Mouse (Mus musculus) embryonic facial prominence, embryonic 10.5 days (tissue): ENCODE results near the gene Gm8094. TPM values are rescaled to one million over a fixed set of nuclear protein-coding genes. Genes with fewer than 3 reads are reported as not detected.
"Not testable (repeated sequence)": the region's sequence is repeated elsewhere in the genome, so short reads cannot be mapped to it uniquely, and the experiment has no call there.

Experiments used
- DNase-seq: peaks from one replicate; pipeline ENCODE4 v3.0.0-alpha.2; 2017; ENCODE audit warnings: low spot score
- H3K27ac ChIP-seq: fragments of 300-500 bp; sonication (generic); replicated peaks from 2 replicates; pipeline ENCODE4 v1.5.1; 2016; ENCODE audit warnings: mild to moderate bottlenecking
- H3K27me3 ChIP-seq: fragments of 300-500 bp; sonication (generic); replicated peaks from 2 replicates; pipeline ENCODE4 v1.6.1; 2016; ENCODE audit warnings: low read depth, mild to moderate bottlenecking; ENCODE audit not compliant: poor library complexity, severe bottlenecking
- H3K36me3 ChIP-seq: fragments of 300-500 bp; sonication (generic); replicated peaks from 2 replicates; pipeline ENCODE4 v1.6.1; 2016; ENCODE audit warnings: mild to moderate bottlenecking, moderate library complexity
- H3K4me1 ChIP-seq: fragments of 300-500 bp; sonication (generic); 2 replicates; pipeline ENCODE4 v1.6.1; 2016
- H3K4me3 ChIP-seq: fragments of 300-500 bp; sonication (generic); 2 replicates; pipeline ENCODE4 v1.5.1; 2016; ENCODE audit warnings: mild to moderate bottlenecking, moderate library complexity
- H3K9me3 ChIP-seq: fragments of 300-500 bp; sonication (generic); 2 replicates; pipeline ENCODE4 v1.6.1; 2016; ENCODE audit warnings: mild to moderate bottlenecking
- WGBS: fragments of 180-500 bp; shearing (Covaris S2); methylation state at CpG from one replicate; pipeline ENCODE4 v1.1.7; 2016; 5-methylcytosine and 5-hydroxymethylcytosine counted together
- polyA plus RNA-seq: library from polyadenylated mRNA; unstranded; fragments of >200 nt; fragmentation: Nextera tagmentation; extraction: Ambion mirVana; gene quantifications from 2 replicates; pipeline ENCODE4 v1.2.1, GENCODE M21; 2016

Gene Gm8094
- polyA plus RNA-seq = not detected in 2 replicates

- H3K36me3 ChIP-seq, H3K27me3 ChIP-seq, H3K27ac ChIP-seq, DNase-seq, H3K4me1 ChIP-seq, H3K4me3 ChIP-seq, H3K9me3 ChIP-seq: not testable (repeated sequence)
- 89% methylated on average over 2 of the region's 2 CpGs for WGBS
Measured at GRCm38 (mm10) chr14:43076543-43076942, at the start of gene Gm8094. Gene Gm8094 (minus strand): TSS chr14:43076643.

DNA sequence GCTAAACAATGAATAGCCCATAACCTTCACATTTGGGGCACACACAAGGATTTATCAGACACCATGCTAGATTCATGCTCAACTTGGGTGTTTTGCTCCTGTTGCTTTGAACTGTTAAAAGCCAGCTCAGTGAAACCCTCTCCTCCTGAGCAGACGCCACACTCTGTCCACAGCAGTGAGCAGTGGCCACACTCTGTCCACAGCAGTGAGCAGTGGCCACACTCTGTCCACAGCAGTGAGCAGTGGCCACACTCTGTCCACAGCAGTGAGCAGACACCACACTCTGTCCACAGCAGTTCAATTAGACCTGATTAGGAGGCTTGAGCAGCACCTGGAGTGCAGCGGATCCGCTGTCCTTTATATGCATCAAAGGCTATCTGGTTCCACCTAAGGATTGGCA lies 43.2 kb upstream of the Gm8094 start:
- not testable (repeated sequence) for H3K9me3 ChIP-seq, H3K27ac ChIP-seq, H3K4me1 ChIP-seq, H3K4me3 ChIP-seq, H3K27me3 ChIP-seq, DNase-seq, H3K36me3 ChIP-seq
- 95% methylated on average over 3 of the region's 3 CpGs for WGBS

GRCm38 (mm10) chr14:43100301-43100700 lies 23.9 kb upstream of the Gm8094 start, which contains the start of gene Gm8104:
Gene Gm8104 (plus strand): TSS chr14:43100601.
- H3K36me3 ChIP-seq, H3K9me3 ChIP-seq, DNase-seq, H3K4me1 ChIP-seq, H3K4me3 ChIP-seq, H3K27me3 ChIP-seq, H3K27ac ChIP-seq: not testable (repeated sequence)
- WGBS = 81% methylated on average over 3 of the region's 3 CpGs

DNA sequence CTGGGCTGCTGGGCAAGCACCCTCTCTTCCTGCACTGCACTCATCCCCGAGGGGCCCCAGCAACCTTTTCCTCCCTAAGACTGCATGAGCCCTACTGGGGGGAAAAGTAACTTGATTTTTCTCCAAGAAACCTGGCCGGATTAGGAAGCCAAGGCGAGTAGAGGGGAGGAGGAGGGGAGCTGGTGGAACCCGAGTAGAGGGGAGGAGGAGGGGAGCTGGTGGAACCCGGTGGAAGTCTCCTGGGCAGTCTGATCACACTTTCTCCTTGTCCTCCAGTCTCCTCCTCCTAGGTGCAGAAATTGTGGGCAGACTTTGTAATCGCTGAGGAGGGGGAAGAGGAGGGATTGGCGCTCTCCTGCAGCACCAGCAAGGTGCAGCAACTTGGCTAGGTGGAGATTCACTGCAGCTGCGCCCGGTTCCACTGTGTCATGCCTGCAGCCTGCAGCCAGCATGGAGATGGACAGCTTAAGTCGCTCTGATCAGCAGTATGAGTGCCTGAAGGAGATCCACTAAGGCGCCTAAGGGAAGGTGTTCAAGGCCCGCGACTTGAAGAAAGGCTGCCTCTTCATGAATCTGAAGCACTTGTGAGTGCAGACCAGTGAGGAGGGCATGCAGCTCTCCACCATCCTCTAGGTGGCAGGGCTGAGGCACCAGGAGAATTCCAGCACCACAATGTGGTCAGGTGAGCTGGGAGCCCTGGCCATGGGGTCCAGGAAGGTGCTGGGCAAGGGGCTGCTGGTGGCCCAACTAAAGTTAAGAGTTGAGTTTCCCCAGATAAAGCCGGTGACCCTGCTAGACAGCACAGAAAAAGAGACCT lies 12.9 kb upstream of the Gm8094 start:
- not testable (repeated sequence) for H3K9me3 ChIP-seq, H3K36me3 ChIP-seq, DNase-seq, H3K27me3 ChIP-seq, H3K4me1 ChIP-seq, H3K27ac ChIP-seq, H3K4me3 ChIP-seq
- WGBS = 46% methylated on average over 1 of the region's 14 CpGs

- not testable (repeated sequence) for H3K27me3 ChIP-seq, H3K9me3 ChIP-seq, H3K27ac ChIP-seq, H3K4me1 ChIP-seq, H3K4me3 ChIP-seq, H3K36me3 ChIP-seq, DNase-seq
- WGBS = 57% methylated on average over 1 of the region's 1 CpGs
Measured at GRCm38 (mm10) chr14:43084936-43085730, 8.7 kb upstream of the Gm8094 start.

DNA sequence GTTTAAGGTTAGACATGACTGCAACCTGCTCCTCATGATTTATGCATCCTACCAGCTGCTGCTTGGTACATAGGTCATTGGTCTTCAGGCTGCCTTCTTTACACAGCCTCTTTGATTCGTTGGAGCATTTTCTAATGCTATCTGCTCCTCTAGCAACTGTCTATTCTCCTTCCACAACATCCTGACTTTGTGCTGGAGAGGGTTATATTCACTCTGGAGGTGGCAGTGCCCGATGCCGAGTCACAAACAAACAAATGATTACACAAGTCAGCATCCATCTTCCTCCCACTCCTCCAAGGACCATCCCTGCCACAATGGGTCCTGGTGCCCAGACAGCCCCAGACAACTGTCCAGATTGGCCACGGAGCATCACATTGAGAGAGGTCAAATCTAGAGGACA lies 16.3 kb downstream of the Gm8094 start:
- H3K4me3 ChIP-seq, H3K27ac ChIP-seq, H3K27me3 ChIP-seq, DNase-seq, H3K4me1 ChIP-seq, H3K36me3 ChIP-seq: not testable (repeated sequence)
- H3K9me3 ChIP-seq = peaks cover 15% of the 10 kb centered on the region; the same call in 1 of the 2 replicates
- 76% methylated on average over 4 of the region's 4 CpGs for WGBS

GRCm38 (mm10) chr14:43058063-43058462 lies 18.4 kb downstream of the Gm8094 start:
- not testable (repeated sequence) for H3K4me1 ChIP-seq, DNase-seq, H3K27ac ChIP-seq, H3K27me3 ChIP-seq, H3K36me3 ChIP-seq, H3K4me3 ChIP-seq
- peaks cover 15% of the 10 kb centered on the region; the same call in 1 of the 2 replicates for H3K9me3 ChIP-seq
- WGBS = 80% methylated on average over 3 of the region's 3 CpGs

Other genes starting within 250 kb of the Gm8094 start
- not detected in 2 replicates for gene Gm21977, start 223.2 kb downstream of the Gm8094 start, polyA plus RNA-seq
- not detected in 2 replicates for gene Gm8082, start 83.0 kb downstream of the Gm8094 start, polyA plus RNA-seq
- not detected in 2 replicates for gene Gm10376, start 61.0 kb downstream of the Gm8094 start, polyA plus RNA-seq
- not detected in 2 replicates for gene Gm8104, start 24.0 kb upstream of the Gm8094 start, polyA plus RNA-seq
- not detected in 2 replicates for gene Gm7233, start 103.2 kb upstream of the Gm8094 start, polyA plus RNA-seq
- gene Gm8122, start 158.7 kb upstream of the Gm8094 start, polyA plus RNA-seq = not detected in 2 replicates
- gene Gm8126, start 182.0 kb upstream of the Gm8094 start, polyA plus RNA-seq = not detected in 2 replicates
- gene Gm9732, start 198.4 kb upstream of the Gm8094 start, polyA plus RNA-seq = not detected in 2 replicates
- gene Gm8127, start 217.2 kb upstream of the Gm8094 start, polyA plus RNA-seq = not detected in 2 replicates